Mouse (Mus musculus): ENCODE results near the gene Chchd2.

Gene Chchd2

DNA sequence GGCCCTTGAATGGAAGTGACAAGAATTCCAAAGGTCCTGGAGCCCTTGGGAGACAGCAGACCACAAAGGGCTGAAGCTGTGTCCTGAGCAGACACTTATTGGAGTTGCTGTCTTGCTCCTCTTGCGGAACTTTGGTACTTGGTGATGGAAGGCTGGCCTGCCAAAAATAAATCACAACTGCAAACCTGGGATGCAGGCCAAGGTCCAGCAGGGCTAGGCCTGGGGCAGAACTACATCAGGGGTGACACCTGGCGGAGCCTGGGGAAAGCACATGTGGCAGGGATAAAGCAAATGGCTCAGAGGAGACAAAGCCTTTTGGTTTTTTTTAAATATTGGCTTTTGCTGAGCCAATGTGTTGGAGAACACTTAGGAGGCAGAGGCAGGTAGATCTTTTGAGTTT lies 8.3 kb downstream of the Chchd2 start:
- no peak for DNase-seq (ENCODE audit: low read depth)

DNA sequence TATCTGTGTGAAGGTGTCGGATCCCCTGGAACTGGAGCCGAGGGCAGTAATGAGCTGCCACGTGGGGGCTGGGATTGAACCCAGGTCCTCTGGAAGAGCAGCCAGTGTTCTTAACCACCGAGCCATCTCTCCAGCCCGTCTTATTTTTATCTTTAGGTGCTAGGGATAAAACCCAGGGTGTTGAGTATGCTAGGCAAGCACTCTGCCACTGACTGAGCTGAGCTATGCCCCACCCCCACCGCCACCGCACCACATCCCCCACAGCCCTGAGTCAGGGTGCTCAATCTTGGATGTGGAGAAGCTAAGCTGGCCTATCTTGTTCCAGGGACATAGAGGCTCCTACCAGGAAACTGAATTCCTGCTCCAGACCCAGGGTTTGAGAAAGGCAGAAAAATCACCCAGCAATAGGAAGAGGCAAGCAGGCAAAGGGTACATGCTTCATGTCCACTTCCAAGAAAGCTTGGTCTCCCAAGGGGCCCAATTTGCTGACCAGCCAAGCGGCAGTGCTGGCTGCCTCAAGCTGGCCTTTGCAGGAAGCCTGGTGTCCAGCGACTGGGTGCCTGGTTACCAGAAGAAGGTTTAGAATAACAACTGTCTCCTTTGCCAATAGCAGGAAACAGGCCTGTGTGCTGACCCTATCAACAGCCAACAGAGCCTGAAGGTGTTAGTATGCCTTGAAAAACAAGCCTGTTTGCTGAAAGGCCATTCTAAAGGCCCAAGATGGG lies 9.4 kb downstream of the Chchd2 start:
- DNase-seq (ENCODE audit: low read depth): no peak

DNA sequence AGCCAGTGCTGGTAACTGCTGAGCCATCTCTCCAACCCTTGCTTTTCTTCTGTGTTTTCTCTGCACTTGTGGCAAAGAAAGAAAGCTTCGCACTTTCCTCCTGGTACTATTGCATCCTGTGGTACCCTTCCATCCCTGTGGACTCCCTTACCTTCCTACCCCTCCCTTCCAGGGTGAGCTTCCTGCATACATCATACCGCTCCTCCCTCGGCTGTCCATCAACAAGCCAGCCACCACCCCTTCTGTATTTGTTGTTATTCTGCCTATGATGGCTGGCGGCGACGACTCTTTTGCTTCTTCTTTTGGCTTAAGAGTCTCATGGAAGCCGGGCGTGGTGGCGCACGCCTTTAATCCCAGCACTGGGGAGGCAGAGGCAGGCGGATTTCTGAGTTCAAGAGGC lies 12.2 kb downstream of the Chchd2 start:
- DNase-seq (ENCODE audit: low read depth): no peak

DNA sequence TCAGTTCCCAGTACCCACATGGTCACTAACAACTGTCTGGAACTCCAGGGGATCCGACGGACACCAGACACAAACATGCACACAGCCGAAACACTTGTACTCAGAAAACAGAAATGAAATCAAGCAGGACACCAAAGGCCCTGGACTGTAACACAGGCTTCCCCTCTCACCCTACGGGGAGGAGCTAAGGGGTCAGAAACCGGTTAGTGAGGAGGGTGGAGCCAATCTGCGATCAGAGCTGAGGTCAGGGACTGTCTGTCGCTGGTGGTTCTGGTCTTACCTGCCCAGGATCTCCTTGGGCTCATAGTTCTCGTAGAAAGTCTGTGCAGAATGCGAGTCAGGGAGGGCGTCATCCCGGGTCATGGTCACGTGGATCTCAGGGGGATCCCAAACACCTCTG lies 13.3 kb downstream of the Chchd2 start:
- no peak for DNase-seq (ENCODE audit: low read depth)

DNA sequence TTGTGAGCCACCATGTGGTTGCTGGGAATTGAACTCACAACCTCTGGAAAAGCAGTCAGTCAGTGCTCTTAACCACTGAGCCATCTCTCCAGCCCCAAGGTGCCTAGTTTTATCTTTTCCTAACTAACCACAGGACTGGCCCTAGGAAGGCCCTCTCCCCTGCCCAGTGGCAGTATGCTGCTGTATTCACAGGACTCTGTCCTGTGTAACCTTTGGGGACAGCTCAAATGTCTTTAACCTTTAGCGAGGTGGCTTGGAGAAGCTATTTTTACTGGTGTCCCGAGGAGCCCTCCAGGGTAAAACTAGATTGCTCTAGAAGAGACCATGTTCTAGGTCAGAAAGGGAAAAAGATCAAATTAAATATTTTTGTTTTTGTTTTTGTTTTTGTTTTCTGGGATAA lies 16.0 kb downstream of the Chchd2 start:
- DNase-seq (ENCODE audit: low read depth): no peak

DNA sequence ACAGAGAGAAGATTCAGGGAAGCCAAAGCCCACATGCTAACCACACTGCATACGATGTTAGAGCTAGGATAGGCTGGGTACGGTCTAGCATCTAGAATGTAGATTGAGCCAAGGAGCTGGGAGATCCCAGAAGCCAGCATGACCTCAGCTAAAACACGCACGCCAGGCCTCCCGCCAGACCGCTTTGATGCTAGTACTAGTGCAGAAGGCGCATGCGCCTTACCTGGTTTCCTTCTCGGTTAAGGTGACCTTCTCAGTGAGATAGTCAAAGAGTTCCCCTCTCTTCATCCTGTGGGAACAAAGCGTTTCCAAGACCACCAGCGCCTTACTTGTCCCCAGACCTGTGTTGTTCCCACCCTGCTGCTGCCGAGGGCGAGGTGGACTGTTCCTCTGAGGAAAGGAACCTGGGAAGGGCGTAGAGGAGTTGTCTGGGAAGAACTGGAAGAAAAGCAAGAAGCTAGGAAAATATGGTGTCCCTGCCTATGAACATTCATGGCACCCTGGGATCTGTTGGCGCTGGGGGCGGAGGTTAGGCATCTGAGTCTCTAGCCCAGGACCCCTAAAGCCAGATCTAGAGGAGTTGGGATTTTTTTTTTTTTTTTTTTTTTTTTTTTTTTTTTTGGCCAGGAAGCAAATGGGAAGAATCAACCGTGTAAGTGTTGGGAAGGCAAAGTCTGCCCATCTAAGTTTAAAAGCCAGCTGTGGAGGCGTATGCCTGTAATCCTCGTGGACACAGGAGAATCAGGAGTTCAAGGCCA lies 17.9 kb downstream of the Chchd2 start:
- no peak for DNase-seq (ENCODE audit: low read depth)

DNA sequence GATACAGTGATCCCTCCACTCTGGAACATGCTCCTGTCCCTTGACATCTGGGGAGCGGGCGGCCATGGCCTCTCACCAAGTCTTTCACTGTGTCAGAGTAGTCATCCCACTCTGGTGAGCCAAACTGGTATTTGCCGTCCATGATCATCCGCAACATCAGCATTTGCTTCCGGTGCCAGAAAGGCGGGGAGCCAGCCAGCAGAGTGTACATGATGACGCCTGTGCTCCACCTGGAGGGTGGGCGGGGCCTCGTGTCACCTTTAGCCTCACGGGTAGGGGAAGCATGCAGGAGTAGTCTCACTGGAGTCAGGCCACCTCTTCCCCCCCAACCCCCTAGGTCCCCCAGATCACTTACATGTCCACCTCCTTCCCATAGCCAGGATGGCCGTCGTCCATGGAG lies 21.4 kb downstream of the Chchd2 start:
- DNase-seq (ENCODE audit: low read depth): no peak

DNA sequence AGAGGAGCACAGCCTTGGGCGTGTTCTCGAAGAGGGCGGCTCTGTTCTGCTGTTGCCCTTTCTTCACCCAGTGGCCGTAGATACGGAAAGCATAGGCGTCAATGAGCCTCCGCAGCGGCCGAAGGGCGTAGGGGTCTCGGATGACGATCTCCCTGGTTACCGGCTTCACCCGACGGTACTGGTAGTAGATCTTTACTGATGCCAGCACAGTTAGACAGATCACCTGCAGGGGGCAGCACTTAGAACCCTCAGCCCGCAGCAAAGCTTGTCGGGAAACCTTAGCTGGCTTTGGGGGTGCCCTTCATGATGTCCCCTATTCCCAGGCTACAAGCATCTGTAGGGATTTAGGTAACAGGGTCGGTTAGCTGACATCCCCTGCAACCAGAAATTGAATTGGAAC lies 22.8 kb downstream of the Chchd2 start:
- peak; percentile 49 for DNase-seq (ENCODE audit: low read depth)

DNA sequence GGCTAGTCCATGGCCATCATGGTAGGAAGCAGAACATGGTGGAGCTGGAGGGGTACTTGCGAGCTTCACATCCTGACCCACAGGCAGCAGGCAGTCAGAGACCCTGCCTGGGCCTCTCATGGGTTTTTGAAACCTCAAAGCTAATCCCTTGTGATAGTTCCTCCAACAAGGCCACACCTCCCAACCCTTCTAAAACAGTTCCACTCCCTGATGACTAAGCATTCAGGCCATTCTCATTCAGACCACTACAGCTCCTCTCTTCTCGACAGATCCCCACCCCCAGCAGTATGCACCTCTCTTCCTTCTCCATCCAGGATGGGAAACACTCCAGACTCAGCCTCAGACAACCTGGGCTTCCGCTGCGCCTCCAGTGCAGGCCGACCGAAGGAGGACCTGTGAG lies 24.9 kb downstream of the Chchd2 start:
- no peak for DNase-seq (ENCODE audit: low read depth)

DNA sequence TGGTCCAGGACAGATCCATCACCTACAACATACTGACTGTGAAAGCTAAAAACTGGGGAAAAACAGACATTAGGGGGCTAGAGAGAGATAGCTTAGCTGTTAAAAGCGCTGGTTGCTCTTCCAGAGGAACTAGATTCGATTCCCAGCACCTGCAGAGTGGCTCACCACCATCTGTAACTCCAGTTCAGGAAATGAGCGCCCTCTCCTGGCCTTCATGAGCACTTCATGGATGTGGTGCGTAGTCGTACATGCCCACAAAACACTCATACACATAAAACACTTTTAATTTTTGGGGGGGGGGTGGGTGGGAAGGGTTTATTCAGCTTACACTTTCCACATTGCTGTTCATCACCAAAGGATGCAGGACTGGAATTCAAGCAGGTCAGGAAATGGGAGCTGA lies 30.9 kb downstream of the Chchd2 start:
- DNase-seq (ENCODE audit: low read depth): no peak

DNA sequence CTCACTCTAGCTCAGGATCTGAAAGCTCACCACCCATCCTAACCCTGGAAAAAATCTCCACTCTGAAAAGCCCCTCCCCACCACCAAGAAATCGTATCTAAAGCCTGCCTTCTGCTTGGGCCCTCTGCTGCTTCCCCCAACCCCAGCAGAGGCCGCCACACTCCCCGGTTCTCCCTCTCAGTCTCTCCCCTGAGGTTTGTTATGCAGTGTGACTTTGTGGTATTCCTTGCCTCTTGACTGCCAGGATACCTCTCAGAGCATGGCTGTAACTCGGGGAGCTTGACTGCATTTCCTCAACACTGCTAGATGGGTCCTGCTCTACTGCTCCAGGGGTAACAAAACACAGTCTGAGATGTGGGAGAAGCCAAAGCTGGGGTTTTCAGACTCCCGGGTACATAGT lies 32.1 kb downstream of the Chchd2 start:
- DNase-seq (ENCODE audit: low read depth): no peak

DNA sequence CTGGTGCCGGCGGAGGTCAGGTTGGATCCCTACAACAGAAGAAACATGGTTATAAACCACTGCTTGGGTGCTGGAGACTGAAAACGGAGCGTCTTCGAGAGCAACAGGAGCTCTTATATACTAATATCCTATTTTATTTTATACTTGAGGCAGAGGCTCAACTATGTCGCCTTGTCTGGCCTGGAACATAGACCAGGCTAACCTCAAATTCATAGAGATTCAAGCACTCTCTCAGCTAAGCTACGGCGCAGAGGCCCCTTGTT lies 39.8 kb downstream of the Chchd2 start:
- DNase-seq (ENCODE audit: low read depth): no peak

DNA sequence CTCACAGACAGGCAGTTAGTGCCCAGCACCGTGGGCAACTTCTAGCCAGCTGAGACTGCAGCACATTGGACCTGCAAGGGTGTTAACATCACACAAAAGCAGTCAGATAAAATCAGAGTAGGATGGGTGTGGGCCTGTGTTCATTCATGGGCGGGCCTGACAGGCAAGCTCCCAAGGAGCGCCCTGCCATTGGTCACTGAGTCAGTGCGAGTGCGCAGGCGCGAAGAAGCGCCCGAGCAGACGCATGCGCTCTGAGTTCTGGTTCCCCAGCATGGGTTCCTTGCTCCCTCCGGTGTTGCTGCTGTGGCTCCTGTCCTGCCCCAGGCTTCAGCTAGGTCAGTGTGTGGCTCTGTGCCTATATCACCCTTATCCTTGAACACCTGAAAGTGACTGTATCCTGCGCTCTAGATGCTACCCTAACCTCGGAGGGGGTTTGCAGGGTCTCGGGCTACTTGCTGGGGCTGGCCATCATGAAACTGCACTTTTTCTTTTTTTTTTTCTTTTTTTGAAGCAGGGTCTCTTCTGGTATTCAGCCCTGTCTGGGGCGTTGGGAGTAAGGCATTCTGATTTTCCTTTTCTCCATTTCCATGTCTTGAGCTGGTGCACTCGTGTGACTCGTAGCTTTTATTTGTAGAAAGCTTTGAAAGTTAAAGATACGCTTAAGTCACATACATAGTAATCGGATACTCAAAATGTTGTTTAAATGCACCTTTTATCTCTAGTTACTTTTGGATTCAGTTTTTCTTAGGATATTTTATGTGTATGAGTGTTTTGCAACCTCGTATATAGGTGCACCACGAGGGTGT lies 40.3 kb downstream of the Chchd2 start, which contains the start of gene Sumf2:
Gene Sumf2, plus strand, starts transcription at position 235 of the 806 bp plus-strand sequence.
- peak; percentile 98 for DNase-seq (ENCODE audit: low read depth)

DNA sequence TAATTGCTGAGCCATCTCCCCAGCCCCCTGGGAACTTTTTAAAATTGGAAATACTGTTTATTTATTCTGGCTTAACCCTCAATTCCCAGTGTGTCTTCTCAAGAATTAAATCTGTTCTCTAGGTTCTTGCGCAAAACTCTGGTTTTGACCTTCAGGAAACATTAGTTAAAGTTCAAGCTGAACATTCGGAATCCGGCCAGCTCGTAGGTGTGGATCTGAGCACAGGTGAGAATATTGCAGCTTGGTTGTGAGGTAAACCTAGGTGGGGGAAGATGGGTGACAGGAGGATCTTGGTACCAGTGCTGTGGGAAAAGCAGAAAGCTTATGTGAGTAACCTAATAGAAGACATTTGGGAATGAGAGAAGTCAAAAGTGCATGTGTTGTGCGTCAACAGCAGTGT lies 42.4 kb downstream of the Chchd2 start:
- no peak for DNase-seq (ENCODE audit: low read depth)
